Mouse (Mus musculus) heart, embryonic 15.5 days (tissue): ENCODE results near the gene Teddm1a. TPM values are rescaled to one million over a fixed set of nuclear protein-coding genes. Genes with fewer than 3 reads are reported as not detected.

Experiments
- ATAC-seq: fragments of 200-750 bp; cut with Nextera tagmentation; replicated peaks from 2 replicates; pipeline ENCODE4 v1.8.0; 2017; ENCODE audit warnings: low read depth, moderate TSS enrichment; ENCODE audit not compliant: insufficient number of reproducible peaks, insufficient read depth, low FRiP score
- H3K27ac ChIP-seq: fragments of 300-500 bp; sonication (generic); 2 replicates; pipeline ENCODE4 v1.5.1; 2015; ENCODE audit warnings: mild to moderate bottlenecking, inconsistent platforms
- H3K27me3 ChIP-seq: fragments of 300-500 bp; sonication (generic); 2 replicates; pipeline ENCODE4 v1.6.1; 2015; ENCODE audit warnings: inconsistent platforms
- H3K36me3 ChIP-seq: fragments of 300-500 bp; sonication (generic); 2 replicates; pipeline ENCODE4 v1.6.1; 2015; ENCODE audit warnings: mild to moderate bottlenecking, inconsistent platforms
- H3K4me1 ChIP-seq: fragments of 300-500 bp; sonication (generic); replicated peaks from 2 replicates; pipeline ENCODE4 v1.6.1; 2015; ENCODE audit warnings: inconsistent platforms
- H3K4me2 ChIP-seq: fragments of 300-500 bp; sonication (generic); 2 replicates; pipeline ENCODE4 v1.6.1; 2015; ENCODE audit warnings: inconsistent platforms, mild to moderate bottlenecking, moderate library complexity
- H3K4me3 ChIP-seq: fragments of 300-500 bp; sonication (generic); 2 replicates; pipeline ENCODE4 v1.5.1; 2015; ENCODE audit warnings: mild to moderate bottlenecking, inconsistent platforms
- H3K9ac ChIP-seq: fragments of 300-500 bp; sonication (generic); 2 replicates; pipeline ENCODE4 v1.6.1; 2015; ENCODE audit warnings: mild to moderate bottlenecking, inconsistent platforms
- H3K9me3 ChIP-seq: fragments of 300-500 bp; sonication (generic); replicated peaks from 2 replicates; pipeline ENCODE4 v1.6.1; 2016; ENCODE audit warnings: inconsistent platforms
- WGBS: fragments of 180-500 bp; shearing (Covaris S2); methylation state at CpG from one replicate; pipeline ENCODE4 v1.1.7; 2015; ENCODE audit warnings: mixed read lengths; 5-methylcytosine and 5-hydroxymethylcytosine counted together
- polyA plus RNA-seq: library from polyadenylated mRNA; unstranded; fragments of >200 nt; fragmentation: Nextera tagmentation; extraction: Ambion mirVana; gene quantifications from 2 replicates; pipeline ENCODE4 v1.2.1, GENCODE M21; 2015

Teddm1a gene
- polyA plus RNA-seq, 1 experiment from 2014 or later, result not detected

GRCm38 (mm10) chr1:153908208-153908607, 16.7 kb downstream of the Teddm1a start:
- peaks cover 68% of the 10 kb centered on the region for H3K36me3 ChIP-seq
- WGBS, result 90% methylated on average over 6 of the region's 6 CpGs
- no peak overlapping the region for H3K9ac ChIP-seq
- ATAC-seq, result no peak
- H3K4me1 ChIP-seq, result no peaks in the 10 kb centered on the region
- no peak overlapping the region for H3K4me2 ChIP-seq
- H3K27me3 ChIP-seq, result no peaks in the 10 kb centered on the region
- no peak overlapping the region for H3K27ac ChIP-seq
- H3K9me3 ChIP-seq, result no peaks in the 10 kb centered on the region
- no peak overlapping the region for H3K4me3 ChIP-seq

DNA sequence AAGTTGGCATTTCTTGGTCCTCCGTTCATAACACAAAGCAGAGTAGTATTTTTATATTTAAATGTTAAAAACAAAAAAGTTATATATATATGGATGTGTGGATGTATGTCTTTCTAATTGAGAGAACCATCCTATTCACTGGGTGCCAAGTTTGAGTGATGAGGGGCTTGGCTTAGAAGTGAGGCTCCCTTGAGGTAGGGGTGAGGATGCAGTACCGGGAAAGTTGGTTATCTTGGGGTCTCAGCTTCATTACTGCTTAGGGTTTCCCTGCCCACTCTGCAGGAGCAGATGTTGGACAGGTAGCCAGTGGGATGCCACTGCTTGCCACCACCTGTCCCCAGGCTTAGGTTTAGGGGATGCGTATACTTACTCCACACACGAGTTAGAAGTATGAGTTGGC, 17.2 kb downstream of the Teddm1a start:
- 82% methylated on average over 4 of the region's 4 CpGs for WGBS
- Histone ChIP-seq H3K27ac (no peak overlapping the region), H3K9ac (no peak overlapping the region), H3K27me3 (no peaks in the 10 kb centered on the region), H3K4me1 (no peaks in the 10 kb centered on the region), H3K4me3 (no peak overlapping the region), H3K4me2 (no peak overlapping the region), H3K36me3 (peaks cover 62% of the 10 kb centered on the region), H3K9me3 (no peaks in the 10 kb centered on the region)
- ATAC-seq, result no peak

- ATAC-seq, result no peak
- 77% methylated on average over 10 of the region's 10 CpGs for WGBS
- Histone ChIP-seq H3K9me3 (no peaks in the 10 kb centered on the region), H3K27ac (no peak overlapping the region), H3K9ac (no peak overlapping the region), H3K4me3 (no peak overlapping the region), H3K27me3 (no peaks in the 10 kb centered on the region), H3K4me2 (no peak overlapping the region), H3K4me1 (0 out of 2 replicates have a peak, but pooled peaks cover 4% of the 10 kb centered on the region), H3K36me3 (peaks cover 56% of the 10 kb centered on the region)
Measured at GRCm38 (mm10) chr1:153909213-153909962, 17.8 kb downstream of the Teddm1a start.

GRCm38 (mm10) chr1:153909963-153910291, 18.4 kb downstream of the Teddm1a start:
- H3K36me3 ChIP-seq, result peaks cover 50% of the 10 kb centered on the region

DNA sequence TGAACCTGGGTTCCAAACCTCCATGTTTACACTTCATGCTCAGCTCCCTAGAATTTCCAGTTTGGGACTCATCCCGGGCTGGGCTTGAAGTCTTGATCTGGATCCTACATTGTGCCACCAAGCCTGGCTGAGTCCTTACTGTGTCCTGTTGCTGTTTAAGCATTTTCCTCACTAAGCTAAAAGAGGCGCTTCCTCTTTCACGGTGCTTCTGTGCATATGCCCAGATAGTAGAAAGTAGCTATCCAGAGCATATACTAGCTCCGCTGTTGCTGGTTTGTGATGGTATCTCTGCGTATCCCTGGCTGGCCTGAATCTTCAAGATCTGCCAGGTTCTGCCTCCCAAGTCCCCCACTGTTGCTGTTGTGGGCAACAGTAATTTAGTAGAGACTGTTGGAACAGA, 18.9 kb downstream of the Teddm1a start:
- WGBS, result 82% methylated on average over 5 of the region's 5 CpGs
- H3K4me3 ChIP-seq, result no peak overlapping the region
- H3K36me3 ChIP-seq, result peaks cover 46% of the 10 kb centered on the region
- no peak for ATAC-seq
- H3K9me3 ChIP-seq, result no peaks in the 10 kb centered on the region
- H3K9ac ChIP-seq, result no peak overlapping the region
- H3K27me3 ChIP-seq, result no peaks in the 10 kb centered on the region
- H3K4me2 ChIP-seq, result no peak overlapping the region
- 0 out of 2 replicates have a peak, but pooled peaks cover 4% of the 10 kb centered on the region for H3K4me1 ChIP-seq
- H3K27ac ChIP-seq, result no peak overlapping the region

More at GRCm38 (mm10) chr1:153909963-153910291, 18.4 kb downstream of the Teddm1a start:
- no peaks in the 10 kb centered on the region for H3K27me3 ChIP-seq
- H3K9me3 ChIP-seq, result no peaks in the 10 kb centered on the region
- no peak for ATAC-seq
- no peak overlapping the region for H3K4me2 ChIP-seq
- H3K9ac ChIP-seq, result no peak overlapping the region
- H3K4me1 ChIP-seq, result 0 out of 2 replicates have a peak, but pooled peaks cover 4% of the 10 kb centered on the region
- H3K27ac ChIP-seq, result no peak overlapping the region
- 77% methylated on average over 9 of the region's 9 CpGs for WGBS
- H3K4me3 ChIP-seq, result no peak overlapping the region

DNA sequence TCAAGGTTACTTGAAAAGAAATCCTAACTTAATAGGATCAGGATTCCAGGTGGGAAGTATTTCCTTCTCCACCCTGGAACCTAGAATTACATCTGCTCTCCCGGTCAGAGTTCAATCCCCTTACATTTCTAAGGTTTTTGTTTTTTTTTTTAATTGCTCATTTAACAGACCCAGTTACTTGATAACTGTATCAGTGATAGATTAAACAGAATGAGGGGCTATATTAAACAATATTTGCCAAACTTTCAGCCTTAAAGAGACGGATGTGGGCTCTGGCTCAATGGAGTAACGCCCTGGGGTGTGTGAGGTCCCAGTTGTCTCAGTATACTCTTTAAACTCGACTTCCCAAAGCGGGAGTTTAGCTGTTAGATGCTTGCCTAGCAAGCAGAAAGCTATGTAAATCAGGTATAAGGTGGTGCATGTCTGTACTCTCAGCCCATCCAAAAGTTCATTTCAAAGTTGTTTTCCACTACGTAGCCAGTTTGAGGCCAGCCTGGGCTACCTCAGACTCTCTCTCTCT, 19.8 kb downstream of the Teddm1a start:
- WGBS, result 86% methylated on average over 6 of the region's 6 CpGs
- Histone ChIP-seq H3K4me2 (no peak overlapping the region), H3K36me3 (peaks cover 36% of the 10 kb centered on the region), H3K27me3 (no peaks in the 10 kb centered on the region), H3K9ac (no peak overlapping the region), H3K9me3 (no peaks in the 10 kb centered on the region), H3K27ac (no peak overlapping the region), H3K4me1 (0 out of 2 replicates have a peak, but pooled peaks cover 4% of the 10 kb centered on the region), H3K4me3 (no peak overlapping the region)
- ATAC-seq, result no peak

GRCm38 (mm10) chr1:153913869-153914268, 22.3 kb downstream of the Teddm1a start:
- ATAC-seq, result no peak
- Histone ChIP-seq H3K9me3 (no peaks in the 10 kb centered on the region), H3K27me3 (no peaks in the 10 kb centered on the region), H3K4me2 (no peak overlapping the region), H3K27ac (no peak overlapping the region), H3K36me3 (peaks cover 11% of the 10 kb centered on the region), H3K4me1 (peaks cover 10% of the 10 kb centered on the region; the same call in 1 of the 2 replicates), H3K4me3 (no peak overlapping the region), H3K9ac (no peak overlapping the region)
- WGBS, result 41% methylated on average over 3 of the region's 3 CpGs

GRCm38 (mm10) chr1:153918521-153919206, 27.1 kb downstream of the Teddm1a start:
- Histone ChIP-seq H3K9ac (no peak overlapping the region), H3K27me3 (no peaks in the 10 kb centered on the region), H3K27ac (peak overlapping the region; percentile 71), H3K4me3 (no peak overlapping the region), H3K9me3 (no peaks in the 10 kb centered on the region), H3K36me3 (no peaks in the 10 kb centered on the region), H3K4me1 (peaks cover 27% of the 10 kb centered on the region), H3K4me2 (no peak overlapping the region)
- ATAC-seq, result peak; percentile 38; the same call in 1 of the 2 replicates
- 42% methylated on average over 3 of the region's 3 CpGs for WGBS

GRCm38 (mm10) chr1:153921642-153922041, 30.1 kb downstream of the Teddm1a start:
- peaks cover 22% of the 10 kb centered on the region for H3K4me1 ChIP-seq
- no peak overlapping the region for H3K9ac ChIP-seq
- no peaks in the 10 kb centered on the region for H3K9me3 ChIP-seq
- ATAC-seq, result no peak
- H3K27me3 ChIP-seq, result no peaks in the 10 kb centered on the region
- H3K4me3 ChIP-seq, result no peak overlapping the region
- H3K4me2 ChIP-seq, result no peak overlapping the region
- WGBS, result 98% methylated on average over 3 of the region's 3 CpGs
- H3K27ac ChIP-seq, result no peak overlapping the region
- no peaks in the 10 kb centered on the region for H3K36me3 ChIP-seq

GRCm38 (mm10) chr1:153922571-153923021, 31.1 kb downstream of the Teddm1a start:
- H3K36me3 ChIP-seq, result no peaks in the 10 kb centered on the region
- no peak overlapping the region for H3K4me2 ChIP-seq
- WGBS, result 9% methylated on average over 5 of the region's 5 CpGs
- no peak overlapping the region for H3K9ac ChIP-seq
- no peaks in the 10 kb centered on the region for H3K27me3 ChIP-seq
- ATAC-seq, result peak; percentile 88
- H3K27ac ChIP-seq, result peak overlapping the region; percentile 72
- H3K4me3 ChIP-seq, result no peak overlapping the region
- no peaks in the 10 kb centered on the region for H3K9me3 ChIP-seq
- H3K4me1 ChIP-seq, result peaks cover 22% of the 10 kb centered on the region
